Mouse (Mus musculus) embryo, embryonic 10.5 days (tissue): ENCODE data around the gene Mogat2.

Experiments used
- DNase-seq: peaks from one replicate; pipeline ENCODE4 v3.0.0-alpha.2; 2015; ENCODE audit warnings: low spot score

The Mogat2 gene

DNA sequence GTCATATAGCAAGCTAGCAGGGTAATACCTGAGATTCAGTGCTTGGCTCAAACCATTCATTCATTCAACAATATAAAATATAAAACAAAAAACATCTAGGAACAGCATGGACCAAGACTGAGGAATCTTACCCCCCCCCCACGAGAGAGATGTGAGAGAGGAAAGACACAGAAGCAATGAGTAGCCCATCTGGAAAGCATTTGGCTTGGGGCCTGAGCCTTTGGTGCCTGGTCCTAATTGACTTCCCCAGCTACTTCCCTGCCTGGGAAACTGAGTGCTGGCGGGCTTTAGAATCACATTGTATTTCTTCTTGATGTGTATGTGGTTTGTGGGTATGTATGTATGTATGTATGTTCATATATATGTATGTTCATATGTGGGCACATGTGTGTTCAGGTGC, 2.8 kb downstream of the Mogat2 start:
- peak; percentile 72 for DNase-seq

DNA sequence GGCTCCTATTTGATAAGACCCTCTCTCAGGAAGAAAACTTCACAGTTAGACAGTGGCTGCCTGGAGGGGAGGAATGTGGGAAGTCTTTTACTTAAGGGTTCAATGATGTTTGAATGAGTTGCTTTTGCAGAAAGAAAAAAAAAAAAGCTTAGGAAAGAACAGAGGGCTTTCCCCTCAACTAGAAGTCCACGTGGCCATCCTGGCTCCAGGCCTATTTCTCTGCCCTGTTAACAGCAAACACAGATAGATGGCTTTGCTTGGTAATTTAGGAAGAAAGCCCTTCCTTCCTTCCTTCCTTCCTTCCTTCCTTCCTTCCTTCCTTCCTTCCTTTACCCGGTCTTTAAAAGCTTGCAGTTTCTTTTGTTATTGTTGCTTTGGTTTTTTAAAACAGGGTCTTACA, 3.5 kb downstream of the Mogat2 start:
- DNase-seq = no peak

DNA sequence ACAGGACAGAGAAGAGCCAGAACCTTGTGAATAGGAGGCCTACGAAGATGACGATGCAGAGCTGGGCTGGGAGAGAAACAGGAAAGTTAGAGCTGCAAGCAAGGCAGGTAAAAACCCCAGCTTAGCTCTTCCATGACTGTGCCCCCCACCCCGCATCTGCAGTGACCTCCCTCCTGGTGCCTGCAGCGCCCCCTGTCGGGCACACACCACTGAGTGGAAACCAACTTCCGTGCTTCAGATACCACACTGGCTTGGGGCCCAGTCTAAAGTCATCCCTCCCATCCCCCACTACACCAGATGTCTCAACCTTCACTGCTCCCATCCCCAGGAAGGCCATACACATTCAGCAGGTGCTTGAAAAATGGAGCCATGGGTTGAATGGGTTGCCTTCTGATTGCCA, 5.8 kb downstream of the Mogat2 start:
- DNase-seq = no peak

DNA sequence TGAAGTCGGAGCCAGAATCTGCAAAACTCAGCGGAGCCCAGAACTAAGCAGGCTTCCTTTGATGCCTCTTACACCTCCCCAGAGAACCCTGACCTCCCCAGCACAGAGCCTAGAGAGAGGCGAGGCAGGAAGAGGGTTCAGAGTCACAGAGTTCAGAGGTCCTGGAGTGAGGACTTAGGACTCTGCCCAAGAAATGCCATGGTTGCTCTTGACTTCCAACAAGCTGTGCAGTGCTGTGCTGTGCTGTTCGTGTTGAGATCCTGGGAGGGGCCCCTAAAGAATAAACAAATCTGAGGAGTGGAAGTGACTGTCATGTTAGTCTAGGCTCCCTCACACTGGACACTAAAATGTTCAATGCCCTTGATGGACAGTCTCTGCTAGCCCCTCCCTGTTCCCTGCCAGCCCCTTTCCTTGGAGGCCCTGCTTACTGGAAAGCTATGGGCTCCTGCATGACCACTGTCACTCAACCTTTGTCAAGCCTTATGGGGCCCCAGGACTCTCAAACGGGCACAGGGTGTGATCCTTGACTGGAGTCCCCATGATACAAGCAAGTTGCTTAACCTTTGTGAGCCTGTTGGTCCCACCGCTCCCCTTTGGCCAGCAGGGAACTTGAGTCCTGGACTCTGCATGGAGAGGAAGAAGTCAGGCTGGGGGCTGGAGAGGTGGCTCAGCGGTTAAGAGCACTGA, 8.2 kb downstream of the Mogat2 start:
- no peak for DNase-seq

DNA sequence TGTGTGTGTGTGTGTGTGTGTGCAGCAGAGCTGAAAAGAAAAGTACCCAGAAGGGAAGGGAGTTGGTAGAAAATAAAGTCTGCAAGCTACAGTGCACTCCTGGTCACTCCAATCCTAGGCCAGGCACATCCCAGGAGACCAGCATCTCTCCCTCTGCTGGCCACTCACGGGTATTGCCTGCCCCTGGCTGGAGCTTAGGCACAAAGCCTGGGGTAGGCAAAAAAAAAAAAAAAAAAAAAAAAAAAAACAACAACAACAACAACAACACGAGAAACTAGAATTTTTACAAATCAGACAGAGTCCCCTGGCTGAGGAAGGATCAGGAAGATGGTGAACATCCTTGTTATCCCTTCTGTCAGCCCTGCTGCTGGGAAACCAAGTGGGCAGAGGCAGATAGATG, 9.0 kb downstream of the Mogat2 start:
- peak; percentile 81 for DNase-seq

DNA sequence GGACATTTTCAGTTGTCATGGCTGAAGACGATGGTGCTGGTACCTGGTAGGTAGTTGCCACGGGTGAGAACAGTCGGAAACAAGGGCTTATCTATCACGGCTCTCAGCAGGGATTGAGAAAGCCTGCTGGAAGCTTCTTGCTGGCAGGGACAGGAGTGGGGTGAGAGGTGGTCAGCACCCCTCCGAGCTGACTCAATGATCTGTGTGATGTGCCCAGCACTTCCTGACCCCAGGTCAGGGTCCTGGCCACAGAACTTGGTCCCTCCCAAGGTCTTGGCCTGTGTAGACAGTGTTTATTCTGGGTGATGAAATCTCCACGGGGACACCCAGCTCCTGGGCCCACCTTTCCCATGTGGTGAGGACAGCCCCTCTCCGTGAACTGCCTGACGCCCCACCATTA, 9.6 kb downstream of the Mogat2 start:
- no peak for DNase-seq

DNA sequence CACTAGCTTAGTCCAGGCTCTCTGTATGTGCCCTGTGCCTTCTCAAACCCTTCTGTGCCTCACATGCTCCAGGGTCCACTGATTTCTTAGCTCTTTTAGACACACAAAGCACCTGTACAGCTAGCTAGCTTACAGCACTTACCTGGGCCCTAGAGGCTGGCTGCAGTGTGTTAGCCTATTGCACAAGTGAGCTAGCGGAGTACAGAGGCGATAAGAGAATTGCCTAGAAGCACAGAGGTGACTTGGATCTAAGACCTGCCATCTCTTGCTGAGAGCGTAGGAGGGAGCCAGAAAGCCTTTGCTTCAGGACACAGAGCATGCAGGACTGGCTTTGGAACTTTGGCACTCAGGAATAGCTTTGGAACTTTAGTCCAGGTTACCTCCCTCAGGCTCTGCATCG, 11.2 kb downstream of the Mogat2 start:
- DNase-seq = no peak

DNA sequence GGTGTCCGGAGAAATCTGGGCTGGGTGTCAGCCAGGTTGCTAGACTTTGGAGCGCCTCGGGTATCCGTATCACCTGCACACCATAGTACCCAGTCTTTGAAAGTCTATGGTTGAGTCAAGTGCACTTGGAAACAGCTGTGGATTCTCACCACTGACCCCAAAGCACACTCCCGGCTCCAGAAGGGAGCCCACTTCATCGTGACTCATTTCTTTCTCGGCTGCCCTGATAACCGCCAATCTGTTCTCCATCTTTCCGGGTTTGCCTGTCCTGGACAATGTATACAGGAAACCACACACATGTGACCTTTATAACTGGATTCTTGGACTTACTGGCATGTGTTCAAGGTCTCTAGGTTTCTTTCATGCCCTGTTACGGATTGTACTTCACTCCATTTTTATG, 11.8 kb downstream of the Mogat2 start:
- DNase-seq = no peak

DNA sequence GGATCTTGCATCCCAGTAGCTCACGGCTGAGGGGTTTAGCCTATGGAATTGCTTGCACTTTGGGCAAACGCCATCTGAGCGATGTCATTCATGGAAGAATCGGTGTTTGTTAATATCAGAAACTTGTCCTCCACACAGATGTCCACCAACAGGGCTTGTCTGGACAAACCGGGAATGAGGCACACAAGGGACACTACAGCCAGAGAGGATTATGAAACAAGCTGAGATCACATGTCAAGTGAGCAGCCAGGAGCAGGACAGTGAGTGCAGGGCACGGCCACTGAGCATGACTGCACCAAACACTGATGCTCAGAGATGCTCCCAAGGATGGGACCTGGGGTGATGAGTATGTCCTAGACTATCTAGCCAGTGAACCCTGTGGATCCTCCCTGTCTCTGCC, 13.0 kb downstream of the Mogat2 start:
- DNase-seq = no peak

DNA sequence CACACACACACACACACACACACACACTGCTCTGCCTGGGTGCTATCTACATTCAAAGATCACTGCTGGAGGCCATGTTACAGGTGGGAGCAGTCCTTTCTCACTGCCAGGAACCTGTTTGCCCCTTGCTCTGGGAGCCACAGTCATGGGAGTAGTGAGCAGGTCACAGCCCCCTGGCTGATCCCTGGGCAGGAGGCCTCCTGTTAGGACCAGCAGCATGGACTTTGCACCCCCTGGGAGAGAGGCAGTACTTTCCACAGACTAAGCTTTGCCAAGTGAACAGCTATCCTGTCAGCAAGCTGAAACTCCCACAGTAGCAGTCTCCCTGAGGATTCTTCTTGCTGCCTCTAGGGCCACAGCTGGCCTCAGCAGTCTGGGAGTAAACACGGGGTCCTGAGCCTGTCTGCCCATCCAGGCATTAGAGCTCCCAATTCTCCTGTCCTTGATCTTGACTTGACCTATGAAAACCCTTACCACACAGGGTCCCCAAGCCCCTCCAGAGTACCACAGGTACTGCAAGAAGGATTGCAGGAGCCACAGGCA, 13.7 kb downstream of the Mogat2 start:
- no peak for DNase-seq

DNA sequence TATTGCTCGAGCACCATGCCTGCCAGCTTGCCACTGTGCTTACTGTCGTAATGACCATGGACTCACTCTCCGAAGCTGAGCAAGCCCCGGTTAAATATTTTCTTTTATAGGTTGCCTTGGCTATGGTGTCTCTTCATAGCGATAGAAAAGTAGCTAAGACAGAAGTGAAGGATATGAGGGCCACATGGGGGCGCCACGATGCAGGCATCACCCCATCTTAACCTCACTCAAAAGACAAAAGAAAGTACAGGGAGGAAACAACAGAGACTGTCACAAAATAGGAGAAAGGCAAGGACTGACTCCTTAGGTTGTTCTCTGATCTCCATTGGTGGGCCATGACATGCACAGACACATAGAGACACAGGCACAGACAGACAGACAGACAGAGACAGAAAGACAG, 14.2 kb downstream of the Mogat2 start:
- no peak for DNase-seq

DNA sequence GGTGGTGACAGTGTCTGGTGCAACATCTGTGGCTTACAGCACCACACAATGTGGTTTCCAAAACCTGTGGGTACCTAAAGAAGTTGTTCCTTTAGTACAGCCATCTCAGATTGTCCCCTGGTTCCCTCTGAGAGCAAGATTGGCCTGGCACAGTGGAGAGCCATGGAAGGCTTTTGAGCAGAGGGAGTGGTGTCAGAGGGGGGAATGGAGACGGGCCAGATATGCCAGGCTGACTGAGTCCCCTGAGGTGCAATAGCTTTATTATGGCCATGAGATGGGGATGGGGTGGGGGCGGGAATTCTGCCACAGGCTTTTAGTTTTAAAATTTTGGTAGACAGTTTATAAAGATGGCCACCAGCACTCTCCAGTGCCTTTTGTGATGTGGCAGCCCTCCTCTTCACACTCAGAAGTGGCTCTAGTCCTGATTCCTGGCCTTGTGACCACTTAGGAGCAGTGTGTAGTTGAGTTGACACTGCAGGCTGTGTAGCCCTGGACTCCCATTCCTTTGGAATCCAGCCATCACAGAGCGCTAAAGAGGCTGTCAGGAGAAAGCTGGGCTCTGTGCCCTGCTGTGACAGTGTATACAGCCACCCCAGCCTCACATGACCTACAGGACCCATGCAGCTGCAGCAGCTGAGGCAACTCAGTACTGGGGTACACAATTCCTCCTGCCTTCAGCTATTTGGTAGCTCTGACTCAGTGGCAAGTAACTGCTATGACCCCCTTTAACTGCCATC, 20.9 kb downstream of the Mogat2 start:
- DNase-seq = no peak

DNA sequence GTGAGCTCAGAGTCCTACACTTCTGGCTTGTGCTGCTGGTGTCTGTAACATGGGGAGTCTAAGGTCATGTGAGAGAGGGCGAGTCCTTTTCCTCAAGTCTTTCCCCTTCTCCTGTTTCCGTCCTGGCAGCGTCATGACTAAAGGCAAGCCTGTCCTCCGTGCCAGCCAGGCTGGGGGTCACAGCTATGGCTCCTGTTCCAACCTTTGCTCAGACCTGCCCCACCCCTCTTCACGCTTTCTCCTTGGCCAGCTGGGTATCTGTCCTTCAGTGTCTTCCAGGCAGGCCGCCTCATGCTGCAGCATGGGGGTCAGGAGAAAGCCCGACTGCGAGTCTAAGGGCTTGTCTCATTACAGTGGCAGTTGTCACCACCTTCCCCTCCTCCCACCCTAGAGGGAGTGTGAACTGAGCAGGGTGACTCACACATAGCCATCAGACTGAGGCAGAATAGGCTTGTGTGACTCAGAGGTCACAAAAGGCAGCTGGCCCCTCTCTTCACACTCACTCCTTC, 23.0 kb downstream of the Mogat2 start:
- DNase-seq = no peak

DNA sequence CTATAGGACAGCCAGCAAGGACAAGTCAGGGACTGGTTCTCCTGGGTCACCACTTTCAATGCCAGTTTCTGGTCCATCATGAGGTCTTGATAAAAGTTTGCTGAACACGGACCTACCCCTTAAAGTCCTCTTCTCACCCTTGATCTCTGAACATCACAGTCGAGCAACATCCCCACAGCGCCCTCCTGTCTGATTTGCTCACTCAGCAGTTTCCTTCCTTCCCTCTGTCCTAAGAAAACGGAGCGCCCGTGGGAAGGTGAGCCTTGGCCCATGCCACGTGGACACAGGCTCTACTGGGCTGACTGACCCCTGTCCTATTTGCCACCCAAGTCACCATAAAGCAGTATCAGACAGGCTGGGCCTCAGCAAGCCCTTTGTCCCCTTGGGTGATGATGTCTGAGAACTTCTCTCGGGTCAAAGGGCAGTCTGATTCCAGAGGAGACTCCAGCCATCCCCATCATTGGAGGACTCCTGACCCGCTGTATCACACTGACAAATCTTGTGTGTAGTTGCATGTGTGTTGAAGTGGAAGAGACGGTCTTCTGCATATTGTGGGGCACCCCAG, 23.7 kb downstream of the Mogat2 start:
- DNase-seq = no peak

DNA sequence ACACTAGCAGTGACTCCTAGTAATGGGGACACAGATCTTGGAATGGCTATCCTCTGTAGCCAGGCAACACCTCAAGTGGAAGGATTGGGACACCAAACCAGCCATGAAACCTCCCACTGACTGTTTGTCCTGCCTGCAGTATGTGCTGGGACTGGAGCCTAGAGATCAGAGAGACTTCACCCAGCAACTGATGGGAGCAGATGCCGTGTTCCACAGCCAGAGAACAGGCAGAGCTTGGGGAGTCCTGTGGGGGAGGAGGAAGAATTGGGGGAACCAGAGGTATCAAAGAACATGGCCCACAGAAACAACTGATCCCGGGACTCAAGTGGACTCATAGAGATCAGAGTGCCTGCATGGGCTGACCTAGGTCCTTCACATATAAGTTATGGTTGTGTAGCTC, 24.7 kb downstream of the Mogat2 start:
- no peak for DNase-seq

DNA sequence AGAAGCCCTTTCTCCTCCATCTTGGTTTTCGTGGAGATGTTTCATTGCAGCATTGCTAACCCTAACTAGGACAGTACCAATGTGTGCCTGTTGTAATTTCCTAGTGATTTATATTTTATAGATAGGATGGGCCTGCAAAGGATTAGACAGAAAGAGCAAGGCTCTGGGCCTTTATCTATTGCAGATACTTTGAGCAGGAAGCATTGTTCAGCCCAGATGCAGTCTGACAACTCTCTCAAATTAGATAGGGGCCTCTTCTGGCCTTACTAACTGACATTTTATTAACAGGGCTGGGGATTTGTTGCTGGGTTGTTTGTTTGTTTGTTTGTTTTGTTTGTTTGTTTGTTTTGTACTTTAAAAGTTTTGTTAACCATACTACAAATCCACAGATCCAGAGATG, 25.4 kb downstream of the Mogat2 start:
- DNase-seq = no peak

DNA sequence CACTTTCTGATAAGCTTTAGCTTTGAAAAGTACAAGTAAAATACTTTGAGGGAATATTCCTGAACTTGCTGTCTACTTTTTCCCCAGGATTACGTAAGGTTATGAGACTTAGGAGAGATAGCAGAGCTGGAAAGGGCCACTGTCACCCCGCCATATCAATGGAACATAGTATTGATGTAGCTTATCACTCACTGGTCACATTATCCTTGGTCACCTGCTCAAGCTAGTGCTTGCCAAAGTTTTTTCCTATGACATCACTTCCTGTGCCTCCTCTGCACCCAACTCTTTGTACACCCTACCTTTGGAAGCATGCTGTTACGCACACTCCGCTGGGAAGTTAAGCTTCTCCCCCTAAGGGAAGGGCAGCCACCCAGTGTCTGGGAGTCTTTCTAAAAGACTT, 29.7 kb downstream of the Mogat2 start:
- DNase-seq = no peak

DNA sequence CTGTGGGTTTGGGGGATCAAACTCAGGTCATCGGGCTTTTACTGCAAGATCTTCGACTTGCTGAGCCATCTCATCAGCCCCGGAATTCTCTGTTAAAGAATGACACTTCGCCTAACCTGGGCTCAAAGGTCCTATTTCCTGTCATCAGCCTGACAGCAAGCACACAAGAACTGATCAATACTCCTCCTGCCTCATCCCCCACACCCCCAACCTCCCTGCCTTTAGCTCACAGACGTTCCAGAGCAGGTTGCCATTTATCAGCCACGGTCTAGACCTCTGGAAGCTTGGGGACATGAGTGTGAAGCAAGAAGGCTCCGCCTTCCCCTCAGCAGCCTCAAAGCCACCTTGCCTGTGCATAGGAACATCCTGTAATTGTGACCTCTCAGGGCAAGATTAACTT, 32.1 kb downstream of the Mogat2 start:
- no peak for DNase-seq

DNA sequence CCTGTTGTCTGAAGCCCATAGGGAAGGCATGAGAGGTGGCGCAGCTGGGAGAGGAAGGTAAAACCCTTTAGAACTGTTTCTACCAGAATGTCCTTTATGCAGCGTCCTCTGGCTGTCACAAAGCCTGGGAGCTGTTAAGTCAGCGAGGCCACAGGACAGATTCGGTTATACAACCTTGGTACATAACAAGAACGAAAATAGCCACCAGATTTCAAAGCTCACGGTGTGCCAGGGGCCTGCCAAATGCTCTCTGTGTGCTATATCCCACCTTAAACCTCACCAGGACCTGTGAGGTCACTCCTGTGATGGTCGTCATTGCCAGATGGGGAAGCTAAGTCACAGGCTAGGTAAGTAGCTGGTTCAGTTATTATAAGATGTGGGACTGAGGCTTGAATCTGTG, 36.3 kb downstream of the Mogat2 start:
- DNase-seq = no peak

DNA sequence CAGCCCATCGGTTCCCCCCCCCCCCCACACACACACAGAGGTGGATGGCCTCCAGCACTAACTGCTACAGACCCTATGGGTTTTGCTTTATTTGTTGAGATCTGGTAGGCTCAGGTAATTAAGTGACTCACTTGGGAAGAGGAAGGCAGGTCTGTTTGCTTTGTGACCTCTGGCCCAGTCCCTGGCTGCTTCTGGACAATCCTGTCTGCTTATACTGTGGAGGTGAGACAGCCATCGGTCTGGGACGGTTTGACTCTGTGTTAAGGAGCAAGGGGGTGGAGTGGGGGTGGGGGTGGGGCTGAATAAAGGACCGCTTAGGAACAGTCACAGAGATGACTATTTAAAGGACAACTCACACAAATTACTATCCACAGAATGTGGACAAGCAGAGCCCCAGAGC, 38.1 kb downstream of the Mogat2 start:
- DNase-seq = no peak

DNA sequence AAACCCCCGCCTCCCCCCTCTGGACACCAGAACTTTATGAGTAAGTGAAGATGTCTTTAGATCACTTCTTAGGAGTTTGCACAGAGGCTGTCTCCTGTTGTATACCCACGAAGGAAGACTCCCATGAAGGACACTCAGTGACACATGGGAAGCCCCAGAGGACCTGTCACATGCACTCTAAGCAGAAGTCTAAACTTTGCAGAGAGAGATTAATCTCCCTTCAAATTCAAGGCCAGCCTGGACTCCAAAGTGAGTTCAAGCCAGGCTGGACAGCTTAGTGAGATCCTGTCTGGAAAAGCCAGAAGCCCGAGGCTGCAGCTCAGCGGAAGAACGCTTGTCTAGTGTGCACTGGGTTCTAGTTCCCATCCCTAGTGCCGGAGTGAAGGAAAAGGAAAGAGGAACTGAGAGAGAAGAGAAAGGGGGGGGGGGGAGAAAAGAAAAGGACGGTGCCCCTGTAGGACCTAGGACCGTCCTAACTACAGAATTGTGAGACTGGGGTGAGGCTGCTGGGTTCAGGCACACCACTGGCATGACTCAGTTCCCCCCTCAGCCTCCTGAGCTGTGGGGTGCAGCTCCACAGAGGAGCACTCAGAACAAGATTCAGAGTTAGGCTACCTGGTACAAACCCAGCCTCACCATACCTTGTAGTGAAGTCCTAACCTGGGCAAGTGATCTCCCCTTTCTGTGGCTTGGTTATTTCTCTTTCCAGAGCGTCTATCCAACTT, 38.8 kb downstream of the Mogat2 start:
- no peak for DNase-seq

DNA sequence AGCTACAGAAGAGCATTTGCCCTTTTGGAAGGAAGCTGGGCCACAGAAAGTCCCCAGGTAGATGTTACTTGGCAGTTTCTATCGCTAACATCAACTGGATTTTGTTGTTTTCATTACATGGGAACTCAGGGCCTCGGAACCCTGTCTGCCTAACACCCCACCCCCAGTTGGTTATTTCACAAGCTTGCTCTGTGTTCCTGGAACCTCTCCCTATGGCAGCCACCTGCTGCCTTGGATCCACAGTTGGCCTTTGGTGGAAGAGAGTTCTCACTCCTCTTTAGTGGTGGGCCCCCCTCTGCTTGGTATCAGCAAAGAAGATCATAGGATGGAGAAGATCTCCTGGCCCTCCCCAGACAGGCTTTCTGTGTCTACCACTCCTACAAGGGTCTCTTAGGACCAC, 39.6 kb downstream of the Mogat2 start:
- no peak for DNase-seq

DNA sequence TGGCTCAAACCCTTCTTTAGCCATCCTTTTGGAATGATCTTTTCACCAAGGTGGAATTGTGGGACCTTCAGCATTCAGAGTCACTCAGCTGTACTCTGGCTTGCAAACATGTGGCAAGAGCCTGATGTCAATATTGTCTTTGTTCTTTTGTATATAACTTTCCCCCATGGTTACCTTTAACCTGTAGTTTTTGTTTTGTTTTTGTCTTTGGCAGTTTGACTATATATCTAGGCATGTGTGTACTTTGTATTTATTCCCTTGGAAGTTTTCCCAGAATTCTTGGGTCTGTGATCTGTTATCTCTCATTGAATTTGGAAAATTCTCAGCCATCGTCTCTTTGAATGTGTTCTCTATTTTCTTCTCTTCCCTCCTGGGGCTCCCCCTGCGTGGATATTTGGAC, 43.9 kb downstream of the Mogat2 start:
- no peak for DNase-seq
